In genomic region chr6:3511116-3511515, GRCm38 (mm10) we compare ENCODE assay signal across 16 mouse cellular contexts. TPM values are rescaled to one million over a fixed set of nuclear protein-coding genes. Genes with fewer than 3 reads are reported as not detected.
DNase-seq lines count a peak whose midpoint lies in the region; ATAC-seq lines count a peak whose summit lies in the region.
"Had no signal": no experiment of that assay in that cellular context is flagged by ENCODE, and none has a peak within 500 bp of the region (broad histone marks: within the 10 kb centered on the region; RNA-seq: fewer than 3 reads in every experiment).

No protein-coding gene starts in this region.

- no peaks in the 10 kb centered on the region for H3K27me3 ChIP-seq in forebrain, embryonic 12.5 days
- H3K27me3 ChIP-seq in hindbrain, embryonic 13.5 days: no peaks in the 10 kb centered on the region
- H3K27me3 ChIP-seq in midbrain, embryonic 14.5 days (ENCODE audit: control insufficient read depth, insufficient read depth, low read length): no peaks in the 10 kb centered on the region
- no peaks in the 10 kb centered on the region for H3K27me3 ChIP-seq in heart, embryonic 12.5 days (replicated peaks)

- WGBS in forebrain, embryonic 12.5 days: 56% methylated on average over 10 of the region's 10 CpGs
- WGBS in hindbrain, embryonic 13.5 days: 63% methylated on average over 10 of the region's 10 CpGs
- 55% methylated on average over 10 of the region's 10 CpGs for WGBS in midbrain, embryonic 14.5 days
- WGBS in heart, embryonic 12.5 days: 81% methylated on average over 10 of the region's 10 CpGs

- H3K4me3 ChIP-seq in forebrain, embryonic 12.5 days (replicated peaks): peak overlapping the region; percentile 13; the same call in 1 of the 2 replicates
- H3K4me3 ChIP-seq in hindbrain, embryonic 13.5 days: peak overlapping the region; percentile 1; the same call in 1 of the 2 replicates
- 0 out of 2 replicates have a peak overlapping the region, but pooled peaks have one; percentile 8 for H3K4me3 ChIP-seq in midbrain, embryonic 14.5 days (replicated peaks; ENCODE audit: low read depth, low read length)
- no peak overlapping the region for H3K4me3 ChIP-seq in heart, embryonic 12.5 days
- H3K4me3 ChIP-seq: heart, adult 2 months had no signal

- no peak for ATAC-seq in forebrain, embryonic 12.5 days (ENCODE audit: low FRiP score)
- peak; percentile 32 for ATAC-seq in hindbrain, embryonic 13.5 days (ENCODE audit: low FRiP score)
- no peak for ATAC-seq in midbrain, embryonic 14.5 days (ENCODE audit: low FRiP score, low TSS enrichment)
- no peak for ATAC-seq in heart, embryonic 12.5 days (ENCODE audit: insufficient number of reproducible peaks, low FRiP score)
- ATAC-seq: intestine, embryonic 16.5 days had no signal

- peak overlapping the region; percentile 44 for H3K4me2 ChIP-seq in forebrain, embryonic 12.5 days
- H3K4me2 ChIP-seq in hindbrain, embryonic 13.5 days: peak overlapping the region; percentile 46
- H3K4me2 ChIP-seq in midbrain, embryonic 14.5 days (ENCODE audit: low read length): peak overlapping the region; percentile 40
- no peak overlapping the region for H3K4me2 ChIP-seq in heart, embryonic 12.5 days

- H3K9ac ChIP-seq in forebrain, embryonic 12.5 days: peak overlapping the region; percentile 44
- H3K9ac ChIP-seq in hindbrain, embryonic 13.5 days: peak overlapping the region; percentile 66
- H3K9ac ChIP-seq in midbrain, embryonic 14.5 days (replicated peaks; ENCODE audit: low read length): peak overlapping the region; percentile 42
- H3K9ac ChIP-seq in heart, embryonic 12.5 days: no peak overlapping the region

- H3K27ac ChIP-seq in forebrain, embryonic 12.5 days: peak overlapping the region; percentile 88
- peak overlapping the region; percentile 87 for H3K27ac ChIP-seq in hindbrain, embryonic 13.5 days
- H3K27ac ChIP-seq in midbrain, embryonic 14.5 days (replicated peaks; ENCODE audit: low read depth, low read length): peak overlapping the region; percentile 82
- H3K27ac ChIP-seq in heart, embryonic 12.5 days (ENCODE audit: poor library complexity, severe bottlenecking): no peak overlapping the region
- H3K27ac ChIP-seq: heart, adult 2 months; kidney, postnatal 0 days; macrophage had no signal

- no peaks in the 10 kb centered on the region for H3K9me3 ChIP-seq in forebrain, embryonic 12.5 days
- no peaks in the 10 kb centered on the region for H3K9me3 ChIP-seq in hindbrain, embryonic 13.5 days
- no peaks in the 10 kb centered on the region for H3K9me3 ChIP-seq in midbrain, embryonic 14.5 days (ENCODE audit: control insufficient read depth, low read length)
- no peaks in the 10 kb centered on the region for H3K9me3 ChIP-seq in heart, embryonic 12.5 days (replicated peaks)

- H3K4me1 ChIP-seq in forebrain, embryonic 12.5 days: peaks cover 24% of the 10 kb centered on the region
- peaks cover 24% of the 10 kb centered on the region for H3K4me1 ChIP-seq in hindbrain, embryonic 13.5 days (replicated peaks)
- peaks cover 17% of the 10 kb centered on the region for H3K4me1 ChIP-seq in midbrain, embryonic 14.5 days (ENCODE audit: control insufficient read depth, insufficient read depth, low read length)
- H3K4me1 ChIP-seq in heart, embryonic 12.5 days (replicated peaks): 0 out of 2 replicates have a peak, but pooled peaks cover 3% of the 10 kb centered on the region

- H3K36me3 ChIP-seq in forebrain, embryonic 12.5 days (replicated peaks): no peaks in the 10 kb centered on the region
- H3K36me3 ChIP-seq in hindbrain, embryonic 13.5 days: no peaks in the 10 kb centered on the region
- 0 out of 2 replicates have a peak, but pooled peaks cover under 1% of the 10 kb centered on the region for H3K36me3 ChIP-seq in midbrain, embryonic 14.5 days (ENCODE audit: control insufficient read depth, insufficient read depth, low read length)
- H3K36me3 ChIP-seq in heart, embryonic 12.5 days: no peaks in the 10 kb centered on the region

- peak; percentile 29 for DNase-seq in cerebellum, adult 8-10 months
- no peak for DNase-seq in cerebellum, adult 9-11 months
- peak; percentile 58 for DNase-seq in midbrain, embryonic 14.5 days
- no peak for DNase-seq in gastrocnemius, postnatal 14 days
- DNase-seq in layer of hippocampus, adult 11-12 months (ENCODE audit: low spot score): no peak
- DNase-seq: heart, adult 2 months; heart, postnatal 14 days; layer of hippocampus, adult 9-11 months; liver; lung, adult 18-20 months had no signal

- intact Hi-C loops in gastrocnemius, postnatal 14 days (cut with DNase I; ENCODE audit: low total_unique reads): no loop called here

RNA-seq across cellular contexts. Expression of gene Vps50, which starts 12.9 kb away (rescaled TPM):
- 47.1 and 48.1 TPM in 2 replicates for polyA plus RNA-seq in forebrain, embryonic 12.5 days (2016; fragmentation: Nextera tagmentation; extraction: Ambion mirVana)
- polyA plus RNA-seq in hindbrain, embryonic 13.5 days (2015; fragmentation: Nextera tagmentation; extraction: Ambion mirVana): 50.3 and 53.6 TPM in 2 replicates
- polyA plus RNA-seq in midbrain, embryonic 14.5 days (2014; fragmentation: Nextera tagmentation; extraction: Ambion mirVana): 51.7 and 59.8 TPM in 2 replicates
- 10 to 100 TPM; 13.9 to 15.1 TPM for total RNA-seq in gastrocnemius, postnatal 14 days (2021)
- 23.6 and 26.0 TPM in 2 replicates for polyA plus RNA-seq in heart, embryonic 12.5 days (2016; fragmentation: Nextera tagmentation; extraction: Ambion mirVana)

RNA-seq across cellular contexts. Expression of gene Hepacam2, which starts 13.0 kb away (rescaled TPM):
- polyA plus RNA-seq in forebrain, embryonic 12.5 days (2016; fragmentation: Nextera tagmentation; extraction: Ambion mirVana): 2.3 and 2.7 TPM in 2 replicates
- polyA plus RNA-seq in hindbrain, embryonic 13.5 days (2015; fragmentation: Nextera tagmentation; extraction: Ambion mirVana): 1.5 and 1.6 TPM in 2 replicates
- polyA plus RNA-seq in midbrain, embryonic 14.5 days (2014; fragmentation: Nextera tagmentation; extraction: Ambion mirVana): 2.5 and 2.9 TPM in 2 replicates
- not detected for total RNA-seq in gastrocnemius, postnatal 14 days (2021)
- polyA plus RNA-seq in heart, embryonic 12.5 days (2016; fragmentation: Nextera tagmentation; extraction: Ambion mirVana): not detected in 2 replicates
- total RNA-seq: heart, postnatal 14 days had no signal

Comparison
In these comparisons a context has a peak if more than half of its experiments do, and no peak if none do; other contexts are left out.
1. DNase-seq: peak in cerebellum, adult 8-10 months (single experiment) and midbrain, embryonic 14.5 days (single experiment); none in cerebellum, adult 9-11 months (single experiment), gastrocnemius, postnatal 14 days (single experiment) and layer of hippocampus, adult 11-12 months (single experiment).